Mouse (Mus musculus): ENCODE data around the gene Gm20903.
"Not testable (repeated sequence)": the region's sequence is repeated elsewhere in the genome, so short reads cannot be mapped to it uniquely, and the experiment has no call there.

The Gm20903 gene

DNA sequence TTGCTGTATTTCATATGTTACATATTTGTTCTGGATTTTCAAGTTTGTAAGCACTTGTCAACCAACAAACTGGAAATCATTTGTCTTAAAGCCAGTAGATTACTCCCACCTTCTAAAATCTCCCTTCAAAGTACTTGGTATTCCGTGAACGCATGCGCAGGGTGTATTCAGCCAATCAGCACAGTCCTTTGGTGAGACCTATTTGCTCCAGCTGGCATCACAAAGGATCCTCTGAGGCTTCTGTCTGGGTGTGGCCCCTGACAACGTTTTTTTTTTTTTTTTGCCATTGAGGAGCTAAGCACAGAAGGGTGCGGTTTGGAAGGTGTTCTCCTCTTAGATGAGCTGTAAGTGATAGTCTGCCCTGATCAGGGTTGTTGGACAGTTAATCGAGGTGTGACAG, at the start of gene Gm20903:
TSS of gene Gm20903 (plus strand) at position 301 of the 400 bp plus-strand sequence.
- DNase-seq (ENCODE audit: low read depth, low spot score), result not testable (repeated sequence)

All from 3T3-L1 (cell line).